Mouse (Mus musculus) cortical plate, adult 2 months (tissue): Measurements from ENCODE around the gene B3gnt9.

Experiments used
- CTCF ChIP-seq: fragments of 200-500 bp; IDR thresholded peaks from 2 replicates; pipeline ENCODE4 v1.5.1; 2011; ENCODE audit warnings: mild to moderate bottlenecking, control low read depth, low read length; ENCODE audit not compliant: insufficient read depth; ENCODE audit errors: extremely low read depth
- POLR2A ChIP-seq: fragments of 200-500 bp; IDR thresholded peaks from 2 replicates; pipeline ENCODE4 v1.6.1; 2011; ENCODE audit warnings: mild to moderate bottlenecking, low read length, control low read depth; ENCODE audit not compliant: insufficient read depth; ENCODE audit errors: extremely low read depth

DNA sequence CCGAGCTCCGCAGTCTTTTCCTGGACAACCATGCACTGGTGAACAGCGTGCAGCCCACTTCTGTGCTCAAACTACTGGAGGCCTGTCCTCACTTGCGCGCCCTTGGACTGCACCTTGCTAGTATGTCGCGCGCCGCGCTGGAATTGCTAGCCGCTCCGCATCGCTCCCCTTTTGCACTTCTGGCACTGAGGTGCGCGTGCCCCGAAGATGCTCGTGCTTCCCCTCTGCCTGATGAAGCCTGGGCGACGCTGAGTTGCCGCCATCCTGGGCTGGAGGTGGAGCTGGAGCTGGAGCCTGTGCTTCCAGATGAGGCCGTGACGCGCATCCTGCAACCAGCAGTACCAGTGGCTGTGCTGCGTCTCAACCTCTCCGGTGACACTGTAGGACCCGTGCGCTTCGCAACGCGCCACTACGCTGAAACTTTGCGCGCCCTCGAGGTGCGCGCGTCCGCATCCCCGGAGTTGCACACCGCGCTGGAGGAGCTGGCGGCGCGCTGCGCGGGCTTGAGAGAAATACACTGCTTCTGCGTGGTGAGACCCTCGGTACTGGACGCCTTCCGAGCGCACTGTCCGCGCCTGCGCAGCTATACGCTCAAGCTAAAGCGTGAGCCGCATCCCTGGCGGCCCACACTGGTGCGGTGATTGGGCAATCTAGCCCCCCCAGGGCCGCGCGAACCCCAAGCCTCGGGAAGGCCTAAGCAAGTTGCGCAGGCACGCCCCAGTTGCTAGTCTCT lies 13.6 kb upstream of the B3gnt9 start:
- TF ChIP-seq CTCF, result no peak
- TF ChIP-seq POLR2A, result peak; percentile 73; the same call in 1 of the 2 replicates
